Mouse (Mus musculus): ENCODE measurements around the gene She. TPM values are rescaled to one million over a fixed set of nuclear protein-coding genes. Genes with fewer than 3 reads are reported as not detected.

Gene She
- polyA plus RNA-seq, 1 experiment from 2014 or later, result 3.1 TPM

GRCm38 (mm10) chr3:89868956-89869355 is 37.8 kb downstream of the She start:
- WGBS, result 52% methylated on average over 9 of the region's 9 CpGs
- H3K9me3 ChIP-seq (ENCODE audit: control insufficient read depth, low read length), result no peaks in the 10 kb centered on the region
- H3K36me3 ChIP-seq (ENCODE audit: control insufficient read depth, insufficient read depth, low read length), result no peaks in the 10 kb centered on the region
- no peak overlapping the region for H3K27ac ChIP-seq (replicated peaks; ENCODE audit: low read depth, low read length)
- no peaks in the 10 kb centered on the region for H3K27me3 ChIP-seq (ENCODE audit: control insufficient read depth, insufficient read depth, low read length)
- no peak for DNase-seq (ENCODE audit: low spot score)
- H3K4me2 ChIP-seq (ENCODE audit: low read depth, severe bottlenecking), result no peak overlapping the region
- no peak for ATAC-seq (ENCODE audit: insufficient number of reproducible peaks, low FRiP score, low TSS enrichment, low read depth)
- no peak overlapping the region for H3K9ac ChIP-seq (ENCODE audit: low read length)
- no peak overlapping the region for H3K4me3 ChIP-seq (ENCODE audit: low read depth, low read length)
- H3K4me1 ChIP-seq (ENCODE audit: control insufficient read depth, insufficient read depth, low read length), result peaks cover 5% of the 10 kb centered on the region; the same call in 1 of the 2 replicates

- DNase-seq (ENCODE audit: low spot score), result no peak
- Histone ChIP-seq H3K4me2 (ENCODE audit: low read depth, severe bottlenecking) (no peak overlapping the region), H3K27me3 (ENCODE audit: control insufficient read depth, insufficient read depth, low read length) (no peaks in the 10 kb centered on the region), H3K27ac (replicated peaks; ENCODE audit: low read depth, low read length) (no peak overlapping the region), H3K9me3 (ENCODE audit: control insufficient read depth, low read length) (no peaks in the 10 kb centered on the region), H3K9ac (ENCODE audit: low read length) (no peak overlapping the region), H3K4me1 (ENCODE audit: control insufficient read depth, insufficient read depth, low read length) (peaks cover 5% of the 10 kb centered on the region; the same call in 1 of the 2 replicates), H3K4me3 (ENCODE audit: low read depth, low read length) (no peak overlapping the region), H3K36me3 (ENCODE audit: control insufficient read depth, insufficient read depth, low read length) (no peaks in the 10 kb centered on the region)
- WGBS, result 56% methylated on average over 9 of the region's 9 CpGs
- no peak for ATAC-seq (ENCODE audit: insufficient number of reproducible peaks, low FRiP score, low TSS enrichment, low read depth)
Observed at GRCm38 (mm10) chr3:89869556-89869955, 38.4 kb downstream of the She start.

- ATAC-seq (ENCODE audit: insufficient number of reproducible peaks, low FRiP score, low TSS enrichment, low read depth) (no peak), DNase-seq (ENCODE audit: low spot score) (peak; percentile 32)
- Histone ChIP-seq H3K36me3 (ENCODE audit: control insufficient read depth, insufficient read depth, low read length) (no peaks in the 10 kb centered on the region), H3K4me3 (ENCODE audit: low read depth, low read length) (no peak overlapping the region), H3K9ac (ENCODE audit: low read length) (0 out of 2 replicates have a peak overlapping the region, but pooled peaks have one; percentile 9), H3K4me2 (ENCODE audit: low read depth, severe bottlenecking) (peak overlapping the region; percentile 18; the same call in 1 of the 2 replicates), H3K9me3 (ENCODE audit: control insufficient read depth, low read length) (no peaks in the 10 kb centered on the region), H3K27ac (replicated peaks; ENCODE audit: low read depth, low read length) (no peak overlapping the region), H3K27me3 (ENCODE audit: control insufficient read depth, insufficient read depth, low read length) (no peaks in the 10 kb centered on the region), H3K4me1 (ENCODE audit: control insufficient read depth, insufficient read depth, low read length) (peaks cover 5% of the 10 kb centered on the region; the same call in 1 of the 2 replicates)
- WGBS, result 57% methylated on average over 22 of the region's 22 CpGs
Observed at GRCm38 (mm10) chr3:89870472-89871271, 39.5 kb downstream of the She start.

- Histone ChIP-seq H3K4me1 (ENCODE audit: control insufficient read depth, insufficient read depth, low read length) (peaks cover 5% of the 10 kb centered on the region; the same call in 1 of the 2 replicates), H3K27me3 (ENCODE audit: control insufficient read depth, insufficient read depth, low read length) (no peaks in the 10 kb centered on the region), H3K36me3 (ENCODE audit: control insufficient read depth, insufficient read depth, low read length) (no peaks in the 10 kb centered on the region), H3K9ac (ENCODE audit: low read length) (no peak overlapping the region), H3K9me3 (ENCODE audit: control insufficient read depth, low read length) (no peaks in the 10 kb centered on the region), H3K4me2 (ENCODE audit: low read depth, severe bottlenecking) (no peak overlapping the region), H3K27ac (replicated peaks; ENCODE audit: low read depth, low read length) (no peak overlapping the region), H3K4me3 (ENCODE audit: low read depth, low read length) (no peak overlapping the region)
- WGBS, result 74% methylated on average over 8 of the region's 8 CpGs
- no peak for ATAC-seq (ENCODE audit: insufficient number of reproducible peaks, low FRiP score, low TSS enrichment, low read depth)
- DNase-seq (ENCODE audit: low spot score), result no peak
Observed at GRCm38 (mm10) chr3:89871339-89871914, 40.3 kb downstream of the She start.

- no peaks in the 10 kb centered on the region for H3K9me3 ChIP-seq (ENCODE audit: control insufficient read depth, low read length)
- H3K4me3 ChIP-seq (ENCODE audit: low read depth, low read length), result no peak overlapping the region
- no peak overlapping the region for H3K27ac ChIP-seq (replicated peaks; ENCODE audit: low read depth, low read length)
- H3K4me1 ChIP-seq (ENCODE audit: control insufficient read depth, insufficient read depth, low read length), result peaks cover 5% of the 10 kb centered on the region; the same call in 1 of the 2 replicates
- no peaks in the 10 kb centered on the region for H3K36me3 ChIP-seq (ENCODE audit: control insufficient read depth, insufficient read depth, low read length)
- H3K27me3 ChIP-seq (ENCODE audit: control insufficient read depth, insufficient read depth, low read length), result no peaks in the 10 kb centered on the region
- 88% methylated on average over 7 of the region's 7 CpGs for WGBS
- H3K9ac ChIP-seq (ENCODE audit: low read length), result no peak overlapping the region
- ATAC-seq (ENCODE audit: insufficient number of reproducible peaks, low FRiP score, low TSS enrichment, low read depth), result no peak
- no peak overlapping the region for H3K4me2 ChIP-seq (ENCODE audit: low read depth, severe bottlenecking)
- DNase-seq (ENCODE audit: low spot score), result no peak
Observed at GRCm38 (mm10) chr3:89872209-89872608, 41.0 kb downstream of the She start.

- Histone ChIP-seq H3K9me3 (ENCODE audit: control insufficient read depth, low read length) (no peaks in the 10 kb centered on the region), H3K27me3 (ENCODE audit: control insufficient read depth, insufficient read depth, low read length) (no peaks in the 10 kb centered on the region), H3K36me3 (ENCODE audit: control insufficient read depth, insufficient read depth, low read length) (no peaks in the 10 kb centered on the region), H3K4me3 (ENCODE audit: low read depth, low read length) (no peak overlapping the region), H3K9ac (ENCODE audit: low read length) (no peak overlapping the region), H3K4me2 (ENCODE audit: low read depth, severe bottlenecking) (no peak overlapping the region), H3K27ac (replicated peaks; ENCODE audit: low read depth, low read length) (no peak overlapping the region), H3K4me1 (ENCODE audit: control insufficient read depth, insufficient read depth, low read length) (peaks cover 5% of the 10 kb centered on the region; the same call in 1 of the 2 replicates)
- DNase-seq (ENCODE audit: low spot score) (no peak), ATAC-seq (ENCODE audit: insufficient number of reproducible peaks, low FRiP score, low TSS enrichment, low read depth) (no peak)
- 86% methylated on average over 6 of the region's 6 CpGs for WGBS
Observed at GRCm38 (mm10) chr3:89872684-89873083, 41.5 kb downstream of the She start.

GRCm38 (mm10) chr3:89874076-89874475 is 42.9 kb downstream of the She start:
- H3K27me3 ChIP-seq (ENCODE audit: control insufficient read depth, insufficient read depth, low read length), result no peaks in the 10 kb centered on the region
- no peak overlapping the region for H3K4me3 ChIP-seq (ENCODE audit: low read depth, low read length)
- no peak overlapping the region for H3K9ac ChIP-seq (ENCODE audit: low read length)
- 89% methylated on average over 5 of the region's 5 CpGs for WGBS
- ATAC-seq (ENCODE audit: insufficient number of reproducible peaks, low FRiP score, low TSS enrichment, low read depth) (no peak), DNase-seq (ENCODE audit: low spot score) (no peak)
- no peaks in the 10 kb centered on the region for H3K36me3 ChIP-seq (ENCODE audit: control insufficient read depth, insufficient read depth, low read length)
- no peak overlapping the region for H3K4me2 ChIP-seq (ENCODE audit: low read depth, severe bottlenecking)
- no peaks in the 10 kb centered on the region for H3K9me3 ChIP-seq (ENCODE audit: control insufficient read depth, low read length)
- no peak overlapping the region for H3K27ac ChIP-seq (replicated peaks; ENCODE audit: low read depth, low read length)
- H3K4me1 ChIP-seq (ENCODE audit: control insufficient read depth, insufficient read depth, low read length), result 0 out of 2 replicates have a peak, but pooled peaks cover 5% of the 10 kb centered on the region

- ATAC-seq (ENCODE audit: insufficient number of reproducible peaks, low FRiP score, low TSS enrichment, low read depth), result no peak
- Histone ChIP-seq H3K9ac (ENCODE audit: low read length) (no peak overlapping the region), H3K27me3 (ENCODE audit: control insufficient read depth, insufficient read depth, low read length) (no peaks in the 10 kb centered on the region), H3K9me3 (ENCODE audit: control insufficient read depth, low read length) (no peaks in the 10 kb centered on the region), H3K36me3 (ENCODE audit: control insufficient read depth, insufficient read depth, low read length) (no peaks in the 10 kb centered on the region), H3K4me3 (ENCODE audit: low read depth, low read length) (no peak overlapping the region), H3K4me1 (ENCODE audit: control insufficient read depth, insufficient read depth, low read length) (0 out of 2 replicates have a peak, but pooled peaks cover 3% of the 10 kb centered on the region), H3K4me2 (ENCODE audit: low read depth, severe bottlenecking) (no peak overlapping the region), H3K27ac (replicated peaks; ENCODE audit: low read depth, low read length) (no peak overlapping the region)
- DNase-seq (ENCODE audit: low spot score), result no peak
- WGBS, result 87% methylated on average over 9 of the region's 9 CpGs
Observed at GRCm38 (mm10) chr3:89875021-89875420, 43.9 kb downstream of the She start.
